Mouse (Mus musculus) common myeloid progenitor, adult 5-6 weeks (primary cell): ENCODE measurements around the gene Emp2. TPM values are rescaled to one million over a fixed set of nuclear protein-coding genes. Genes with fewer than 3 reads are reported as not detected.

Source experiments
- ATAC-seq: replicated peaks from 2 replicates; pipeline ENCODE4 v1.8.0; 2016; ENCODE audit warnings: low read depth, mild to moderate bottlenecking, moderate TSS enrichment, inconsistent platforms; ENCODE audit not compliant: poor library complexity, severe bottlenecking
- total RNA-seq: library from RNA; stranded (forward); fragments of 200-1000, 187-1606 nt; gene quantifications from 2 replicates; pipeline ENCODE4 v1.2.3, GENCODE M21; 2017

Emp2 gene
- total RNA-seq, 1 experiment from 2014 or later = not detected

- peak; percentile 65 for ATAC-seq
Measured at GRCm38 (mm10) chr16:10272256-10272655, 41.5 kb downstream of the Emp2 start.

GRCm38 (mm10) chr16:10253993-10254392, 59.8 kb downstream of the Emp2 start:
- no peak for ATAC-seq

GRCm38 (mm10) chr16:10236601-10237000, 77.2 kb downstream of the Emp2 start:
- no peak for ATAC-seq

Other genes with a start within 250 kb of the Emp2 start
- not detected in 2 replicates for gene Rpl39l, start 143.7 kb downstream of the Emp2 start, total RNA-seq
- gene Atf7ip2, start 121.3 kb downstream of the Emp2 start, total RNA-seq = 0.23 TPM in 1 of 2 replicates, not detected in the other
- gene Tekt5, start 81.5 kb upstream of the Emp2 start, total RNA-seq = not detected in 2 replicates
- gene Nubp1, start 98.0 kb upstream of the Emp2 start, total RNA-seq = 55.7 and 59.3 TPM in 2 replicates
- gene Tvp23a, start 133.4 kb upstream of the Emp2 start, total RNA-seq = 0.05 TPM in 1 of 2 replicates, not detected in the other
- 0.69 and 1.2 TPM in 2 replicates for gene Ciita, start 166.1 kb upstream of the Emp2 start, total RNA-seq
- gene Dexi, start 229.1 kb upstream of the Emp2 start, total RNA-seq = 3.7 and 5.9 TPM in 2 replicates
- 15.5 and 16.5 TPM in 2 replicates for gene Clec16a, start 231.4 kb upstream of the Emp2 start, total RNA-seq